Mouse (Mus musculus): ENCODE measurements at regions not wholly inside any gene's neighbourhood (a gene's known extent, or its start where the extent isn't known, plus 50 kb on each side); places are given as distances from the start of the nearest gene placed in this dataset.

- TF ChIP-seq CTCF (IDR thresholded peaks at IDR 0.05; ENCODE audit: borderline replicate concordance, insufficient read depth, low read depth, low read length), result no peak
- TF ChIP-seq POLR2A (IDR thresholded peaks at IDR 0.05; ENCODE audit: borderline replicate concordance, insufficient read depth, low read length), result no peak
These were observed 573.6 kb downstream of the Fat4 start for GRCm38 (mm10) chr3:39460183-39460888.
